Mouse (Mus musculus): ENCODE results near the gene Tagln2. TPM values are rescaled to one million over a fixed set of nuclear protein-coding genes. Genes with fewer than 3 reads are reported as not detected.

Tagln2 gene
- polyA plus RNA-seq, 1 experiment from 2014 or later, result 351 TPM

GRCm38 (mm10) chr1:172463387-172464333, 36.2 kb upstream of the Tagln2 start:
- H3K9me3 ChIP-seq (replicated peaks), result no peaks in the 10 kb centered on the region
- no peak overlapping the region for H3K27ac ChIP-seq (ENCODE audit: poor library complexity, severe bottlenecking)
- WGBS, result 72% methylated on average over 16 of the region's 16 CpGs
- no peak overlapping the region for H3K4me3 ChIP-seq
- no peaks in the 10 kb centered on the region for H3K36me3 ChIP-seq
- H3K4me2 ChIP-seq, result no peak overlapping the region
- no peak for ATAC-seq (ENCODE audit: insufficient number of reproducible peaks, low FRiP score)
- H3K27me3 ChIP-seq (replicated peaks), result no peaks in the 10 kb centered on the region
- peaks cover 10% of the 10 kb centered on the region for H3K4me1 ChIP-seq (replicated peaks)
- H3K9ac ChIP-seq, result no peak overlapping the region

- Histone ChIP-seq H3K27ac (ENCODE audit: poor library complexity, severe bottlenecking) (no peak overlapping the region), H3K4me2 (no peak overlapping the region), H3K4me3 (no peak overlapping the region), H3K9me3 (replicated peaks) (no peaks in the 10 kb centered on the region), H3K36me3 (no peaks in the 10 kb centered on the region), H3K27me3 (replicated peaks) (no peaks in the 10 kb centered on the region), H3K4me1 (replicated peaks) (peaks cover 8% of the 10 kb centered on the region; the same call in 1 of the 2 replicates), H3K9ac (no peak overlapping the region)
- no peak for ATAC-seq (ENCODE audit: insufficient number of reproducible peaks, low FRiP score)
- 78% methylated on average over 11 of the region's 11 CpGs for WGBS
These were observed 31.5 kb upstream of the Tagln2 start for GRCm38 (mm10) chr1:172468301-172468877.

GRCm38 (mm10) chr1:172469373-172469772, 30.5 kb upstream of the Tagln2 start:
- Histone ChIP-seq H3K27me3 (replicated peaks) (no peaks in the 10 kb centered on the region), H3K9ac (no peak overlapping the region), H3K9me3 (replicated peaks) (no peaks in the 10 kb centered on the region), H3K4me2 (no peak overlapping the region), H3K4me1 (replicated peaks) (peaks cover 8% of the 10 kb centered on the region; the same call in 1 of the 2 replicates), H3K27ac (ENCODE audit: poor library complexity, severe bottlenecking) (no peak overlapping the region), H3K4me3 (no peak overlapping the region), H3K36me3 (no peaks in the 10 kb centered on the region)
- 65% methylated on average over 5 of the region's 5 CpGs for WGBS
- no peak for ATAC-seq (ENCODE audit: insufficient number of reproducible peaks, low FRiP score)

GRCm38 (mm10) chr1:172469810-172470448, 29.9 kb upstream of the Tagln2 start:
- no peak overlapping the region for H3K27ac ChIP-seq (ENCODE audit: poor library complexity, severe bottlenecking)
- no peaks in the 10 kb centered on the region for H3K27me3 ChIP-seq (replicated peaks)
- no peak for ATAC-seq (ENCODE audit: insufficient number of reproducible peaks, low FRiP score)
- no peaks in the 10 kb centered on the region for H3K36me3 ChIP-seq
- no peak overlapping the region for H3K9ac ChIP-seq
- H3K4me2 ChIP-seq, result no peak overlapping the region
- H3K4me1 ChIP-seq (replicated peaks), result peaks cover 12% of the 10 kb centered on the region; the same call in 1 of the 2 replicates
- no peak overlapping the region for H3K4me3 ChIP-seq
- 41% methylated on average over 8 of the region's 8 CpGs for WGBS
- H3K9me3 ChIP-seq (replicated peaks), result no peaks in the 10 kb centered on the region

GRCm38 (mm10) chr1:172472909-172473308, 26.9 kb upstream of the Tagln2 start:
- H3K4me2 ChIP-seq, result no peak overlapping the region
- no peak overlapping the region for H3K27ac ChIP-seq (ENCODE audit: poor library complexity, severe bottlenecking)
- H3K27me3 ChIP-seq (replicated peaks), result no peaks in the 10 kb centered on the region
- peaks cover 19% of the 10 kb centered on the region for H3K4me1 ChIP-seq (replicated peaks)
- H3K9ac ChIP-seq, result no peak overlapping the region
- no peaks in the 10 kb centered on the region for H3K9me3 ChIP-seq (replicated peaks)
- H3K4me3 ChIP-seq, result no peak overlapping the region
- no peak for ATAC-seq (ENCODE audit: insufficient number of reproducible peaks, low FRiP score)
- H3K36me3 ChIP-seq, result no peaks in the 10 kb centered on the region

- no peaks in the 10 kb centered on the region for H3K36me3 ChIP-seq
- WGBS, result 69% methylated on average over 3 of the region's 3 CpGs
- H3K27me3 ChIP-seq (replicated peaks), result no peaks in the 10 kb centered on the region
These were observed 25.7 kb upstream of the Tagln2 start for GRCm38 (mm10) chr1:172474196-172474595.

GRCm38 (mm10) chr1:172475054-172475741, 24.6 kb upstream of the Tagln2 start, which contains the start of gene Slamf9:
Gene Slamf9, plus strand, starts transcription at chr1:172475358.
- no peaks in the 10 kb centered on the region for H3K27me3 ChIP-seq (replicated peaks)
- no peak within 1 kb of the TSS for H3K9ac ChIP-seq
- H3K9me3 ChIP-seq (replicated peaks), result no peaks in the 10 kb centered on the region
- peaks cover 10% of the 10 kb centered on the region for H3K4me1 ChIP-seq (replicated peaks)
- H3K36me3 ChIP-seq, result no peaks in the 10 kb centered on the region
- no peak within 1 kb of the TSS for H3K4me2 ChIP-seq
- peak; percentile 39; the same call in 1 of the 2 replicates for ATAC-seq (ENCODE audit: insufficient number of reproducible peaks, low FRiP score)
- WGBS, result 56% methylated on average over 7 of the region's 7 CpGs
- H3K4me3 ChIP-seq, result no peak within 1 kb of the TSS
- 0 out of 2 replicates have a peak within 1 kb of the TSS, but pooled peaks have one; percentile 25 for H3K27ac ChIP-seq (ENCODE audit: poor library complexity, severe bottlenecking)

More at GRCm38 (mm10) chr1:172474196-172474595, 25.7 kb upstream of the Tagln2 start:
- no peaks in the 10 kb centered on the region for H3K9me3 ChIP-seq (replicated peaks)
- no peak overlapping the region for H3K27ac ChIP-seq (ENCODE audit: poor library complexity, severe bottlenecking)
- H3K9ac ChIP-seq, result no peak overlapping the region
- ATAC-seq (ENCODE audit: insufficient number of reproducible peaks, low FRiP score), result no peak
- no peak overlapping the region for H3K4me2 ChIP-seq
- H3K4me1 ChIP-seq (replicated peaks), result peaks cover 19% of the 10 kb centered on the region
- H3K4me3 ChIP-seq, result no peak overlapping the region

GRCm38 (mm10) chr1:172478020-172478419, 21.8 kb upstream of the Tagln2 start:
- H3K4me1 ChIP-seq (replicated peaks), result peaks cover 22% of the 10 kb centered on the region
- 64% methylated on average over 5 of the region's 5 CpGs for WGBS
- ATAC-seq (ENCODE audit: insufficient number of reproducible peaks, low FRiP score), result no peak
- H3K36me3 ChIP-seq, result no peaks in the 10 kb centered on the region
- H3K4me3 ChIP-seq, result no peak overlapping the region
- H3K27ac ChIP-seq (ENCODE audit: poor library complexity, severe bottlenecking), result no peak overlapping the region
- no peaks in the 10 kb centered on the region for H3K27me3 ChIP-seq (replicated peaks)
- H3K9me3 ChIP-seq (replicated peaks), result no peaks in the 10 kb centered on the region
- no peak overlapping the region for H3K4me2 ChIP-seq
- no peak overlapping the region for H3K9ac ChIP-seq

- WGBS, result 78% methylated on average over 4 of the region's 4 CpGs
- Histone ChIP-seq H3K36me3 (no peaks in the 10 kb centered on the region), H3K27me3 (replicated peaks) (0 out of 2 replicates have a peak, but pooled peaks cover 7% of the 10 kb centered on the region), H3K27ac (ENCODE audit: poor library complexity, severe bottlenecking) (no peak overlapping the region), H3K4me2 (no peak overlapping the region), H3K4me3 (no peak overlapping the region), H3K4me1 (replicated peaks) (peaks cover 26% of the 10 kb centered on the region), H3K9me3 (replicated peaks) (no peaks in the 10 kb centered on the region), H3K9ac (no peak overlapping the region)
- ATAC-seq (ENCODE audit: insufficient number of reproducible peaks, low FRiP score), result no peak
These were observed 19.5 kb upstream of the Tagln2 start for GRCm38 (mm10) chr1:172480376-172480775.

- H3K9me3 ChIP-seq (replicated peaks), result no peaks in the 10 kb centered on the region
- H3K27ac ChIP-seq (ENCODE audit: poor library complexity, severe bottlenecking), result no peak overlapping the region
- peaks cover 22% of the 10 kb centered on the region for H3K4me1 ChIP-seq (replicated peaks)
- 18% methylated on average over 13 of the region's 13 CpGs for WGBS
- 0 out of 2 replicates have a peak, but pooled peaks cover 7% of the 10 kb centered on the region for H3K27me3 ChIP-seq (replicated peaks)
- H3K4me3 ChIP-seq, result peak overlapping the region; percentile 54
- peak overlapping the region; percentile 66 for H3K9ac ChIP-seq
- no peaks in the 10 kb centered on the region for H3K36me3 ChIP-seq
- 0 out of 2 replicates have a peak, but pooled peaks have one; percentile 2 for ATAC-seq (ENCODE audit: insufficient number of reproducible peaks, low FRiP score)
- peak overlapping the region; percentile 81 for H3K4me2 ChIP-seq
These were observed 18.7 kb upstream of the Tagln2 start for GRCm38 (mm10) chr1:172481111-172481510.
